Mouse (Mus musculus) embryonic facial prominence, embryonic 15.5 days (tissue): Measurements from ENCODE around the gene Tmem170. TPM values are rescaled to one million over a fixed set of nuclear protein-coding genes. Genes with fewer than 3 reads are reported as not detected.
A peak's percentile ranks its signal among the peaks of the same experiment; 100 is the strongest.
"Not testable (repeated sequence)": the region's sequence is repeated elsewhere in the genome, so short reads cannot be mapped to it uniquely, and the experiment has no call there.

Source experiments
- ATAC-seq: fragments of 200-750 bp; cut with Nextera tagmentation; 2 replicates; pipeline ENCODE4 v1.8.0; 2017; ENCODE audit warnings: low read depth, moderate TSS enrichment; ENCODE audit not compliant: insufficient number of reproducible peaks, low FRiP score, low TSS enrichment
- H3K27ac ChIP-seq: fragments of 300-500 bp; sonication (generic); replicated peaks from 2 replicates; pipeline ENCODE4 v1.5.1; 2015; ENCODE audit warnings: mild to moderate bottlenecking, inconsistent platforms
- H3K27me3 ChIP-seq: fragments of 300-500 bp; sonication (generic); 2 replicates; pipeline ENCODE4 v1.6.1; 2015; ENCODE audit warnings: inconsistent platforms
- H3K36me3 ChIP-seq: fragments of 300-500 bp; sonication (generic); 2 replicates; pipeline ENCODE4 v1.6.1; 2015; ENCODE audit warnings: mild to moderate bottlenecking, inconsistent platforms
- H3K4me1 ChIP-seq: fragments of 300-500 bp; sonication (generic); 2 replicates; pipeline ENCODE4 v1.6.1; 2015; ENCODE audit warnings: inconsistent platforms
- H3K4me2 ChIP-seq: fragments of 300-500 bp; sonication (generic); replicated peaks from 2 replicates; pipeline ENCODE4 v1.6.1; 2015; ENCODE audit warnings: mild to moderate bottlenecking, inconsistent platforms
- H3K4me3 ChIP-seq: fragments of 300-500 bp; sonication (generic); replicated peaks from 2 replicates; pipeline ENCODE4 v1.5.1; 2015; ENCODE audit warnings: mild to moderate bottlenecking, inconsistent platforms
- H3K9ac ChIP-seq: fragments of 300-500 bp; sonication (generic); 2 replicates; pipeline ENCODE4 v1.6.1; 2015; ENCODE audit warnings: inconsistent platforms
- H3K9me3 ChIP-seq: fragments of 300-500 bp; sonication (generic); replicated peaks from 2 replicates; pipeline ENCODE4 v1.6.1; 2016; ENCODE audit warnings: inconsistent platforms
- WGBS: fragments of 180-500 bp; shearing (Covaris S2); methylation state at CpG from one replicate; pipeline ENCODE4 v1.1.7; 2015; 5-methylcytosine and 5-hydroxymethylcytosine counted together
- polyA plus RNA-seq: library from polyadenylated mRNA; unstranded; fragments of >200 nt; fragmentation: Nextera tagmentation; extraction: Ambion mirVana; gene quantifications from 2 replicates; pipeline ENCODE4 v1.2.1, GENCODE M21; 2015

The Tmem170 gene
- polyA plus RNA-seq, 1 experiment from 2014 or later, result 9.3 TPM

DNA sequence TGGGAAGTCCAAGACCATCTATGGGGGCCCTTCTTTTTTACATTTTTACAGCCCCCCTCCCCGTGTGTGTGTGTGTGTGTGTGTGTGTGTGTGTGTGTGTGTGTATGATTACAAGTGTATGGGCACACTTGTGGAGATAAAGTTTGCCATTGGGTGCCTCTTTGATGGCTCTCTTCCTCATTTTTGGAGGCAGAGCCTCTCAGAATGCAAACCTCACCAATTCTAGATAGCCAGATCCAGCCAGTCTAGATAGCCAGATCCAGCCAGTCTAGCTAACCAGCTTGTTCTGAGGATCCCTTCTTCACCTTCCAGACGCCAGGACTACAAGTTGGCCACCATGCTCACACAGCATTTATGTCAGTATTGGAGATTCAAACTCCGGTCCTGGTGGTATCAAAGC, 5.3 kb downstream of the Tmem170 start:
- Histone ChIP-seq H3K4me1 (peaks cover 8% of the 10 kb centered on the region), H3K9me3 (no peaks in the 10 kb centered on the region), H3K27me3 (no peaks in the 10 kb centered on the region), H3K4me2 (no peak overlapping the region), H3K9ac (no peak overlapping the region), H3K4me3 (no peak overlapping the region), H3K27ac (no peak overlapping the region), H3K36me3 (peaks cover 9% of the 10 kb centered on the region; the same call in 1 of the 2 replicates)
- 84% methylated on average over 3 of the region's 3 CpGs for WGBS
- no peak for ATAC-seq

DNA sequence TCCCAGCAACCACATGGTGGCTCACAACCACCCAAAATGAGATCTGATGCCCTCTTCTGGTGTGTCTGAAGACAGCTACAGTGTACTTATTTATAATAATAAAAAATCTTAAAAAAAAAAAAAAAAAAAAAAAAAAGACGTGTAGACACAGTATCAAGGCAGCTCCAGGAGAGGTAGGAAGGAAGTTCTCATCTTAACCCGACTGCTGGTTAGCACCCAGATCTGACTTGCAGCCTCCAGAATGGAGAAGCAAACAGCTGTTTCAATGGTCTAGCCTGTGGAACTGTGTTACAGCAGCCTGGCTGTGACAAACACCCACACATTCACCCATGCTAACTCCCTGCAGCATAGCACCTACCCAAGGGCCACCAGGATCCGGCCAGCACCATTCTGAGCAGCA, 6.2 kb downstream of the Tmem170 start:
- Histone ChIP-seq H3K9ac (no peak overlapping the region), H3K9me3 (no peaks in the 10 kb centered on the region), H3K27ac (no peak overlapping the region), H3K27me3 (no peaks in the 10 kb centered on the region), H3K4me3 (no peak overlapping the region), H3K36me3 (peaks cover 15% of the 10 kb centered on the region; the same call in 1 of the 2 replicates), H3K4me1 (peaks cover 3% of the 10 kb centered on the region), H3K4me2 (no peak overlapping the region)
- ATAC-seq, result no peak
- WGBS, result 91% methylated on average over 3 of the region's 3 CpGs

DNA sequence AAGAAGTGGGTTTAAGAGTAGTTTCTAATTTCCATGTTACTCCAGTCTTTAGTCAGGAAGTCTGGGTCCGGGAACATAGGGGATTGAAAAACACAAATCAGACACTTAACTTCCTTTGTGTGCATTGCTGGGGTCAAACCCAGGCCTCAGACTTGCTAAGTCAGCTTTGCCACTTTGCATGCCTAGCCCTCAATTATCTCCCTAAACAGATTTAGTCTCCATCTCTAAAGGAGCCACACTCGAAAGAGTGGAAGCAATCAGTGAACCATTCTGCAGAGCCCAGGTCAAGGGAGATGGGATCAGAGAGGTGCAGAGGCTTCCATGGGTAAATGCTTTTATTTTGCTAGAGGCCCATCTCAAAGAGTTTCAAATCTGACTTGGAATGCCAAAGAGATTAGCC, 7.9 kb downstream of the Tmem170 start:
- Histone ChIP-seq H3K27me3 (no peaks in the 10 kb centered on the region), H3K4me2 (no peak overlapping the region), H3K4me3 (no peak overlapping the region), H3K9me3 (no peaks in the 10 kb centered on the region), H3K27ac (no peak overlapping the region), H3K36me3 (peaks cover 28% of the 10 kb centered on the region), H3K4me1 (no peaks in the 10 kb centered on the region), H3K9ac (no peak overlapping the region)
- 27% methylated on average over 2 of the region's 2 CpGs for WGBS
- no peak for ATAC-seq

DNA sequence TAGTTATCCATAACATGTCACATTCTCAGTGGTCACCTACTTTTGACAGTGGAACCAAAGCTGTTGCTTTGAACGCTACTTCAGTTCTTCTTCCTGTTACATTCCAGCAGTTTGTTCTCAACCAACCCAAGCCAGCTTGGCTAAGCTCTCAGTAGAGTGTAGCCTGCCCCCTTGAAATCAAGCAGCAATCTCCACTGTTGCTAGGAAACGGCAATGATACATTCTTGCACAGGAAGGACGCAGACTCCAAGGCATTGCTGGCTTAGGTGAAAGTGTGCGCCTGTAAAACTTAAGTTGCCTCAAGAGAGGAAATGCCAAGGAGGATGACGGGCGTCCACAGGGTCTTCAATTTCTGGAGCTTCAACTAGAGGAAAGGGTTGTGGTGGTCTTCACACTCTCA, 10.7 kb downstream of the Tmem170 start:
- Histone ChIP-seq H3K27me3 (no peaks in the 10 kb centered on the region), H3K36me3 (peaks cover 28% of the 10 kb centered on the region), H3K4me1 (no peaks in the 10 kb centered on the region), H3K9me3 (no peaks in the 10 kb centered on the region), H3K4me3 (no peak overlapping the region), H3K4me2 (no peak overlapping the region), H3K27ac (no peak overlapping the region), H3K9ac (no peak overlapping the region)
- ATAC-seq, result no peak
- WGBS, result 89% methylated on average over 6 of the region's 6 CpGs

DNA sequence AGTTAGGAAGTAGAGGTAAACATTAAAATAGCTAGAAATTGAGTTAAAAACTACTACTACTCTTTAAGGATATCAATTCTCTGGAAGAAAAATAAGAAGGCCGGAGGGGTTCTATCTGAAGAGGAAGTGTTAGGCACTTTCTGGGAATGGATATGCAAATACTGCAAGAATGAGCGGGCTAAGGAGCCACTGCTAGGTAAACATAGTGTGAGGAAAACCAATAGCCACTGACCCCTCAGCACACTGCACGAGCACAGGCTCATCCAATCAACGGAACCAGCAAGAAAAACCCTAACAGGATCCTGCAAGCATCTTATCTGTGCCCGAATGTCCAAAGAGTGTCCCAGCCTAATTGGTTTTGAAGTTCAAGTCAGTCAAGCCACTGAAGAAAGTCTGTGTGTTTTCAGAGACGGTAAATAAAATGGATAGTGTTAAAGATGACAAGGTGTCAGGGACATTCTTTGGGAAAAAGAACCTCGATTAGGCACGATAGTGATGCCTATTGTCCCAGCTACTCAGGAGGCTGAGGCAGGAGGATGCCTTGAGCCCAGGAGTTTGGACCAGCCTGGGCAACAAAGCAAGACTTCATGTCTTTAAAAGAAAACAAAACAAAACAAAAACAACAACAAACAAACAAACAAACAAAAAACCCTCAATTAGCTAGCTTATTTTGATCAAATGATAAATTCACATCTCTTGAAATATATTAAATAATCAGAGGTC, 11.3 kb downstream of the Tmem170 start:
- no peaks in the 10 kb centered on the region for H3K27me3 ChIP-seq
- no peak overlapping the region for H3K4me2 ChIP-seq
- H3K9me3 ChIP-seq, result no peaks in the 10 kb centered on the region
- H3K9ac ChIP-seq, result no peak overlapping the region
- ATAC-seq, result no peak
- peaks cover 28% of the 10 kb centered on the region for H3K36me3 ChIP-seq
- no peak overlapping the region for H3K27ac ChIP-seq
- 94% methylated on average over 8 of the region's 8 CpGs for WGBS
- H3K4me3 ChIP-seq, result no peak overlapping the region
- no peaks in the 10 kb centered on the region for H3K4me1 ChIP-seq

DNA sequence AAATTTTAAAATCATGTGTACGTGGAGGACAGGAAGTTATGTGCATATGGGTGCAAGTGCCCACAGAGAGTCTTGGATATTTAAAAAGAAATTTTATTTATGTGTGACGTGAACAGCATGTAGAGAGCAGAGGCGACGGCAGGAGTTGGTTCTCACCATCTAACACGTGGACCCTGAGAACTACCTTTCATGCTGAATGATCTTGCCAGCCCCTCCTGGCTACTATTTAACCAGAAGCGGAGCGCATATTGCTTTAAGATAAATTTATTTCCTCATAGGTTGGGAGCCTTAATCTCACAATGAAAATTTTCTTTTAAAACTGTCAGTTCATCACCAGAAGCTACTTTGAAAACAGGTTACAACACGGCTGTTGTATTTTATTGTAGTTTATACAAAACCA, 11.9 kb downstream of the Tmem170 start:
- no peaks in the 10 kb centered on the region for H3K9me3 ChIP-seq
- H3K36me3 ChIP-seq, result peaks cover 28% of the 10 kb centered on the region
- no peak for ATAC-seq
- H3K9ac ChIP-seq, result no peak overlapping the region
- no peak overlapping the region for H3K27ac ChIP-seq
- H3K27me3 ChIP-seq, result no peaks in the 10 kb centered on the region
- 90% methylated on average over 8 of the region's 8 CpGs for WGBS
- no peaks in the 10 kb centered on the region for H3K4me1 ChIP-seq
- H3K4me2 ChIP-seq, result no peak overlapping the region
- H3K4me3 ChIP-seq, result no peak overlapping the region

DNA sequence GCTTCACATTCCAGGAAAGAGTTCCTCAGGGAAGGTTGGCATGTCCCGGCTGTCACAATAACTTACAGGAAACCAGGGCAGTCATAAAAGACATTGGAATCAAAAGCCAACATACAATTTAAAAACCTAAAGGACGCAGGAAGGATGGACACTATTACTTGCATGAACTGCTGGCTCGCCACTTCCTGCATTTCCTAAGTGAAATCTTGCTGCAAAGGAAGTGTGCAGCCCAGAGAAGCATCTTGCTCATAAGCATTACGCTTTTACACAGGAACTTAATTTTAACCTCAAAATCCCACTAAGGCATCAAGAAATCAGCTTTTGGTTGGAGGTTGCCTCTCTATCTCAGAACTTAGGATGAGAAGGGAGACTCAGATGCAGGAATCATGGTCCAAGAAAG, 13.3 kb downstream of the Tmem170 start:
- no peaks in the 10 kb centered on the region for H3K4me1 ChIP-seq
- H3K27ac ChIP-seq, result no peak overlapping the region
- peaks cover 25% of the 10 kb centered on the region for H3K36me3 ChIP-seq
- no peak overlapping the region for H3K4me2 ChIP-seq
- no peaks in the 10 kb centered on the region for H3K27me3 ChIP-seq
- 86% methylated on average over 4 of the region's 4 CpGs for WGBS
- H3K4me3 ChIP-seq, result no peak overlapping the region
- ATAC-seq, result no peak
- no peaks in the 10 kb centered on the region for H3K9me3 ChIP-seq
- no peak overlapping the region for H3K9ac ChIP-seq

DNA sequence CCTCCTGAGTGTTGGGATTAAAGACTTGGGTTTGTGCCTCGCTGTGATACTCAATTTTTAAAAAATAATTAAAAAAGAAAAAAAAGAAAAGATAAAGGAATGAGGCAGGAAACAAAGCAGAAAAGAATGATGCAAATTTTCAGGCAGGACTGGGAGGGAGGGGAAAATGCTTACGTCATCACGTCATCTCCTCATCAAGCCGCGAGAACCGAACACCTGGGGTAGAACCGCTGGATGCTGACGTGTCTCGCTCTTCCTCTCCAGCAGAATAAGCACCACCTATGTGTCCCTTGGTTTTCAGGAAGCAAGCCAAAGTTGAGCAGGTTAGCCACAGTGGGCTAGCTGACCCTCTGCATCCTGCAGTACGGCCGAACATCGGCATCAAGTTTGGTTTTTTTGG, 20.6 kb downstream of the Tmem170 start:
- H3K9me3 ChIP-seq, result no peaks in the 10 kb centered on the region
- no peaks in the 10 kb centered on the region for H3K27me3 ChIP-seq
- no peak overlapping the region for H3K27ac ChIP-seq
- H3K4me1 ChIP-seq, result peaks cover 11% of the 10 kb centered on the region
- ATAC-seq, result no peak
- no peak overlapping the region for H3K9ac ChIP-seq
- H3K4me3 ChIP-seq, result no peak overlapping the region
- H3K36me3 ChIP-seq, result no peaks in the 10 kb centered on the region
- WGBS, result 89% methylated on average over 12 of the region's 12 CpGs
- H3K4me2 ChIP-seq, result no peak overlapping the region

DNA sequence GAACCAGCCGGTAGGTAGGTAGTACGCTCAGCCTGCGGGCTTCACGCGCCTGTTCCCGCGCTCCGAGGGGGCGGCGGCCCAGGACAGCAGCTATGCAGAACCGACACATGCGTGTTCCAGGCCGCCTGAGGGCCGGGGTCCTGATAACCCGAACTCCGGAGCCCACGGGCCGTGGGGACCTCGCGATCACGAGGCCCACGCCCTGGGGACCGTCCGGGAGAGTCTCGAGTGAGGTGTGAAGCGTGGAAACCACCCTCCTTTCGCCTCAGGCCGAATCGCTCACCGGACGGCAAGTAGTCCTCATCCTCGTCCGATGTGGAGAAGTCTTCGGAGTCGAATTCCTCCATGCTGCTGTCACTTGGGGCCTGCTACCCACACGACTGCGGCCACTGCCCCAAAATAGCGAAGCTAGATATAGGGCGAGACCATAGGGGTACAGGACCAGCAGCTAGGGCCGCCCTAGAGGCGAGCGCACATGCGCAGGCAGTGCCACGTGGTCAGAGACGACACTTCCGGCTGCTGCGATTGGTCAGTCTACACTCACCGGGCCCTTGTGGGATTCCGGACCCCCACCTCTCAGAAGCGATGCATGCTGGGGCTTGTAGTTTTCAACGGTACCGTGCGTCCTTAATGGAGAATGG, 22.6 kb downstream of the Tmem170 start, which contains the start of gene Cfdp1:
TSS of gene Cfdp1 (minus strand) at position 431 of the 641 bp plus-strand sequence.
- peak within 1 kb of the TSS; percentile 90 for H3K4me3 ChIP-seq
- peak; percentile 100 for ATAC-seq
- H3K4me1 ChIP-seq, result peaks cover 20% of the 10 kb centered on the region
- peak within 1 kb of the TSS; percentile 83 for H3K9ac ChIP-seq
- H3K27ac ChIP-seq, result peak within 1 kb of the TSS; percentile 79
- no peaks in the 10 kb centered on the region for H3K27me3 ChIP-seq
- WGBS, result under 1% methylated on average over 53 of the region's 53 CpGs
- 0 out of 2 replicates have a peak, but pooled peaks cover 3% of the 10 kb centered on the region for H3K36me3 ChIP-seq
- no peaks in the 10 kb centered on the region for H3K9me3 ChIP-seq
- peak within 1 kb of the TSS; percentile 71 for H3K4me2 ChIP-seq

DNA sequence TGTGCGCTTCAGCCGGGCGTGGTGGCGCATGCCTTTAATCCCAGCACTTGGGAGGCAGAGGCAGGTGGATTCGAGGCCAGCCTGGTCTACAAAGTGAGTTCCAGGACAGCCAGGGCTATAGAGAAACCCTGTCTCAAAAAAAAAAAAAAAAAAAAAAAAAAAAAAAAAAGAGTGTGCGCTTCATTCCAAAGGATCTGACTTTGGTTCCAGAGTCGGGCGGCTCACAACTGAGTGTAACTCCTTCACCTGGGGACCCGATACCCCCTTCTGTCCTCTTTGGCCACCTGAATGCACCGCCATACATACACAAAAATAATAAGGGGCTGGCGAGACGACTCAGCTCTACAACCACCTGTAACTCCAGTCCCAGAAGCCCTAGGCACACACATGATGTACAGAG, 23.3 kb downstream of the Tmem170 start:
- not testable (repeated sequence) for ATAC-seq

DNA sequence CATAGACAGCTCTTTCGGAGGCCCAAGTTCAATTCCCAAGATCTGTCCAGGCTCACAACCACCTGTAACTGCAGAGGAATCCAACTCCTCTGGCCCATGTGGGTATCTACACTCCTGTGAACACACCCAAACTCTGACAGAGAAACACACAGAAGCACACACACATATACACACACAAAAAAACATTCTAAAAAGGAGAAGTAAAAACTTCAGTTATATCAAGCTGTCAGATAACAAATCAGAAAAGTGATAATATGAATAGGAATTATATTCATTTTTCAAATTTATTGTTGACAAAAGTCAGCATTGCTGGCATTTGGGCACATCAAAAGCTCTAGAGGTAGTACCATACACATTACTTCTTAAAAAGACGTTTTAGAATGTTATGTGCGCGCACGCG, 29.8 kb downstream of the Tmem170 start:
- Histone ChIP-seq H3K4me2 (no peak overlapping the region), H3K27me3 (no peaks in the 10 kb centered on the region), H3K9ac (no peak overlapping the region), H3K27ac (no peak overlapping the region), H3K9me3 (no peaks in the 10 kb centered on the region), H3K4me1 (0 out of 2 replicates have a peak, but pooled peaks cover 8% of the 10 kb centered on the region), H3K36me3 (peaks cover 26% of the 10 kb centered on the region), H3K4me3 (no peak overlapping the region)
- 91% methylated on average over 6 of the region's 6 CpGs for WGBS
- no peak for ATAC-seq

More for the DNA sequence above, 23.3 kb downstream of the Tmem170 start:
- H3K4me2 ChIP-seq, result peak overlapping the region; percentile 71
- peaks cover 20% of the 10 kb centered on the region for H3K4me1 ChIP-seq
- not testable (repeated sequence) for H3K27me3 ChIP-seq, H3K27ac ChIP-seq, H3K36me3 ChIP-seq, H3K9me3 ChIP-seq
- 47% methylated on average over 11 of the region's 12 CpGs for WGBS
- H3K4me3 ChIP-seq, result peak overlapping the region; percentile 90
- H3K9ac ChIP-seq, result peak overlapping the region; percentile 83
